Mouse (Mus musculus) embryonic facial prominence, embryonic 11.5 days (tissue): ENCODE measurements around the gene Mrpl17. TPM values are rescaled to one million over a fixed set of nuclear protein-coding genes. Genes with fewer than 3 reads are reported as not detected.

Experiments used
- ATAC-seq: fragments of 200-750 bp; cut with Nextera tagmentation; replicated peaks from 2 replicates; pipeline ENCODE4 v1.8.0; 2017; ENCODE audit warnings: low read depth; ENCODE audit not compliant: insufficient number of reproducible peaks, low FRiP score, low TSS enrichment
- DNase-seq: peaks from one replicate; pipeline ENCODE4 v3.0.0-alpha.2; 2015; ENCODE audit warnings: low spot score
- H3K27ac ChIP-seq: fragments of 300-500 bp; sonication (generic); replicated peaks from 2 replicates; pipeline ENCODE4 v1.5.1; 2014; ENCODE audit warnings: mild to moderate bottlenecking, low read depth, low read length, control low read depth
- H3K27me3 ChIP-seq: fragments of 300-500 bp; sonication (generic); 2 replicates; pipeline ENCODE4 v1.6.1; 2014; ENCODE audit warnings: mild to moderate bottlenecking, low read length, moderate library complexity, mixed read lengths; ENCODE audit not compliant: control insufficient read depth, insufficient read depth
- H3K36me3 ChIP-seq: fragments of 300-500 bp; sonication (generic); replicated peaks from 2 replicates; pipeline ENCODE4 v1.6.1; 2014; ENCODE audit warnings: low read depth, mild to moderate bottlenecking, low read length, moderate library complexity, mixed read lengths; ENCODE audit not compliant: control insufficient read depth, insufficient read depth
- H3K4me1 ChIP-seq: fragments of 300-500 bp; sonication (generic); 2 replicates; pipeline ENCODE4 v1.6.1; 2014; ENCODE audit warnings: low read length, mixed read lengths; ENCODE audit not compliant: control insufficient read depth, insufficient read depth
- H3K4me2 ChIP-seq: fragments of 300-500 bp; sonication (generic); 2 replicates; pipeline ENCODE4 v1.6.1; 2014; ENCODE audit warnings: low read depth, mild to moderate bottlenecking, control low read depth, low read length, moderate library complexity
- H3K4me3 ChIP-seq: fragments of 300-500 bp; sonication (generic); 2 replicates; pipeline ENCODE4 v1.5.1; 2014; ENCODE audit warnings: low read depth, low read length, control low read depth
- H3K9ac ChIP-seq: fragments of 300-500 bp; sonication (generic); replicated peaks from 2 replicates; pipeline ENCODE4 v1.6.1; 2014; ENCODE audit warnings: mild to moderate bottlenecking, control low read depth, low read length
- H3K9me3 ChIP-seq: fragments of 300-500 bp; sonication (generic); replicated peaks from 2 replicates; pipeline ENCODE4 v1.6.1; 2016; ENCODE audit warnings: mild to moderate bottlenecking, low read length, inconsistent platforms, mixed read lengths; ENCODE audit not compliant: control insufficient read depth
- WGBS: fragments of 180-500 bp; shearing (Covaris S2); extraction: QIAGEN DNeasy Blood & Tissue Kit; methylation state at CpG from one replicate; pipeline ENCODE4 v1.1.7; 2014; 5-methylcytosine and 5-hydroxymethylcytosine counted together
- polyA plus RNA-seq: library from polyadenylated mRNA; unstranded; fragments of >200 nt; fragmentation: Nextera tagmentation; extraction: Ambion mirVana; gene quantifications from 2 replicates; pipeline ENCODE4 v1.2.1, GENCODE M21; 2014

Mrpl17 gene
- polyA plus RNA-seq, 1 experiment from 2014 or later: 294 TPM

GRCm38 (mm10) chr7:105769959-105770358, 40.9 kb downstream of the Mrpl17 start:
- Histone ChIP-seq H3K4me1 (peaks cover 2% of the 10 kb centered on the region; the same call in 1 of the 2 replicates), H3K4me3 (no peak overlapping the region), H3K9ac (no peak overlapping the region), H3K36me3 (peaks cover 4% of the 10 kb centered on the region), H3K27ac (no peak overlapping the region), H3K27me3 (no peaks in the 10 kb centered on the region), H3K9me3 (no peaks in the 10 kb centered on the region), H3K4me2 (no peak overlapping the region)
- DNase-seq (no peak), ATAC-seq (no peak)
- 91% methylated on average over 3 of the region's 3 CpGs for WGBS

- ATAC-seq (no peak; the same call in 1 of the 2 replicates), DNase-seq (peak; percentile 48)
- peaks cover 2% of the 10 kb centered on the region; the same call in 1 of the 2 replicates for H3K4me1 ChIP-seq
- H3K27me3 ChIP-seq: peaks cover 6% of the 10 kb centered on the region; the same call in 1 of the 2 replicates
- no peak overlapping the region for H3K4me3 ChIP-seq
- H3K9me3 ChIP-seq: no peaks in the 10 kb centered on the region
- H3K27ac ChIP-seq: peak overlapping the region; percentile 35; the same call in 1 of the 2 replicates
- peaks cover 22% of the 10 kb centered on the region for H3K36me3 ChIP-seq
- H3K4me2 ChIP-seq: no peak overlapping the region
- 14% methylated on average over 6 of the region's 6 CpGs for WGBS
- no peak overlapping the region for H3K9ac ChIP-seq
Observed at GRCm38 (mm10) chr7:105767729-105768165, 43.2 kb downstream of the Mrpl17 start.

GRCm38 (mm10) chr7:105764331-105764730, 46.6 kb downstream of the Mrpl17 start:
- Histone ChIP-seq H3K36me3 (peaks cover 22% of the 10 kb centered on the region), H3K27me3 (peaks cover 6% of the 10 kb centered on the region; the same call in 1 of the 2 replicates)
- 87% methylated on average over 11 of the region's 11 CpGs for WGBS

GRCm38 (mm10) chr7:105762517-105763270, 48.2 kb downstream of the Mrpl17 start:
- H3K4me1 ChIP-seq: no peaks in the 10 kb centered on the region

More at GRCm38 (mm10) chr7:105764331-105764730, 46.6 kb downstream of the Mrpl17 start:
- Histone ChIP-seq H3K4me3 (no peak overlapping the region), H3K27ac (no peak overlapping the region), H3K4me1 (peaks cover 2% of the 10 kb centered on the region; the same call in 1 of the 2 replicates), H3K9me3 (no peaks in the 10 kb centered on the region), H3K9ac (no peak overlapping the region), H3K4me2 (no peak overlapping the region)
- no peak for DNase-seq
- no peak for ATAC-seq

GRCm38 (mm10) chr7:105761813-105762484, 49.0 kb downstream of the Mrpl17 start:
- 22% methylated on average over 51 of the region's 51 CpGs for WGBS
- H3K27me3 ChIP-seq: peaks cover 6% of the 10 kb centered on the region; the same call in 1 of the 2 replicates
- peaks cover 38% of the 10 kb centered on the region for H3K36me3 ChIP-seq
- H3K4me1 ChIP-seq: no peaks in the 10 kb centered on the region
- H3K4me2 ChIP-seq: no peak overlapping the region; the same call in 1 of the 2 replicates
- no peak overlapping the region for H3K9ac ChIP-seq
- no peak for DNase-seq
- H3K9me3 ChIP-seq: no peaks in the 10 kb centered on the region
- no peak overlapping the region for H3K4me3 ChIP-seq
- no peak overlapping the region for H3K27ac ChIP-seq
- ATAC-seq: peak; percentile 15; the same call in 1 of the 2 replicates

More at GRCm38 (mm10) chr7:105762517-105763270, 48.2 kb downstream of the Mrpl17 start:
- DNase-seq (no peak), ATAC-seq (0 out of 2 replicates have a peak, but pooled peaks have one; percentile 14)
- peaks cover 6% of the 10 kb centered on the region; the same call in 1 of the 2 replicates for H3K27me3 ChIP-seq
- H3K27ac ChIP-seq: no peak overlapping the region
- 25% methylated on average over 55 of the region's 55 CpGs for WGBS
- no peak overlapping the region for H3K9ac ChIP-seq
- no peaks in the 10 kb centered on the region for H3K9me3 ChIP-seq
- H3K4me3 ChIP-seq: no peak overlapping the region
- H3K4me2 ChIP-seq: peak overlapping the region; percentile 7
- H3K36me3 ChIP-seq: peaks cover 32% of the 10 kb centered on the region

GRCm38 (mm10) chr7:105753281-105753680, 57.6 kb downstream of the Mrpl17 start:
- peaks cover 11% of the 10 kb centered on the region for H3K36me3 ChIP-seq

More at GRCm38 (mm10) chr7:105753281-105753680, 57.6 kb downstream of the Mrpl17 start:
- ATAC-seq (no peak), DNase-seq (no peak)
- Histone ChIP-seq H3K9me3 (no peaks in the 10 kb centered on the region), H3K4me3 (no peak overlapping the region), H3K27ac (no peak overlapping the region), H3K27me3 (no peaks in the 10 kb centered on the region), H3K4me1 (no peaks in the 10 kb centered on the region), H3K4me2 (no peak overlapping the region), H3K9ac (no peak overlapping the region)
- WGBS: 90% methylated on average over 10 of the region's 10 CpGs
